Mouse (Mus musculus): ENCODE results near the gene Tnpo2.
"Not testable (repeated sequence)": the region's sequence is repeated elsewhere in the genome, so short reads cannot be mapped to it uniquely, and the experiment has no call there.

The Tnpo2 gene

GRCm38 (mm10) chr8:85074167-85074566 is 37.5 kb downstream of the Tnpo2 start:
- DNase-seq = no peak

- DNase-seq = no peak
Observed at GRCm38 (mm10) chr8:85074617-85075016, 37.9 kb downstream of the Tnpo2 start.

GRCm38 (mm10) chr8:85076001-85076400 is 39.3 kb downstream of the Tnpo2 start:
- peak; percentile 53 for DNase-seq

GRCm38 (mm10) chr8:85076993-85077392 is 40.3 kb downstream of the Tnpo2 start:
- peak; percentile 86 for DNase-seq

- no peak for DNase-seq
Observed at GRCm38 (mm10) chr8:85080214-85080531, 43.5 kb downstream of the Tnpo2 start.

GRCm38 (mm10) chr8:85080532-85081215 is 44.0 kb downstream of the Tnpo2 start, which contains the start of gene Wdr83os:
Gene Wdr83os (plus strand): TSS chr8:85080740.
- peak; percentile 69 for DNase-seq

- DNase-seq = peak; percentile 39
Observed at GRCm38 (mm10) chr8:85081216-85081555, 44.5 kb downstream of the Tnpo2 start, which contains the start of gene Wdr83. Gene Wdr83 (minus strand): TSS chr8:85081306.

- DNase-seq = not testable (repeated sequence)
Observed at GRCm38 (mm10) chr8:85082169-85082568, 45.5 kb downstream of the Tnpo2 start.

GRCm38 (mm10) chr8:85083108-85083813 is 46.5 kb downstream of the Tnpo2 start, which contains the start of gene Man2b1:
Gene Man2b1 (plus strand): TSS chr8:85083270.
- peak; percentile 94 for DNase-seq

GRCm38 (mm10) chr8:85084633-85085032 is 47.9 kb downstream of the Tnpo2 start:
- no peak for DNase-seq

- DNase-seq = no peak
Observed at GRCm38 (mm10) chr8:85086238-85086637, 49.5 kb downstream of the Tnpo2 start.

- no peak for DNase-seq
Observed at GRCm38 (mm10) chr8:85088771-85089170, 52.1 kb downstream of the Tnpo2 start.

- DNase-seq = no peak
Observed at GRCm38 (mm10) chr8:85090856-85091255, 54.1 kb downstream of the Tnpo2 start.

GRCm38 (mm10) chr8:85091526-85092090 is 54.9 kb downstream of the Tnpo2 start:
- no peak for DNase-seq

- DNase-seq = no peak
Observed at GRCm38 (mm10) chr8:85095051-85095450, 58.3 kb downstream of the Tnpo2 start.

- no peak for DNase-seq
Observed at GRCm38 (mm10) chr8:85095566-85095965, 58.9 kb downstream of the Tnpo2 start.

- DNase-seq = no peak
Observed at GRCm38 (mm10) chr8:85096196-85096595, 59.5 kb downstream of the Tnpo2 start.

- no peak for DNase-seq
Observed at GRCm38 (mm10) chr8:85096850-85097249, 60.1 kb downstream of the Tnpo2 start.

GRCm38 (mm10) chr8:85100076-85100665 is 63.5 kb downstream of the Tnpo2 start:
- no peak for DNase-seq

Data from kidney, postnatal 14 days (tissue).